Mouse (Mus musculus) ES-E14 (cell line): Measurements from ENCODE around the gene Fhod1. TPM values are rescaled to one million over a fixed set of nuclear protein-coding genes. Genes with fewer than 3 reads are reported as not detected.

Experiments used
- DNase-seq: peaks from one replicate; pipeline ENCODE4 v3.0.0-alpha.2; 2013; ENCODE audit warnings: low read depth, low spot score
- H3K27ac ChIP-seq: 2 replicates; pipeline ENCODE4 v1.5.1; 2012; ENCODE audit warnings: low read depth, mild to moderate bottlenecking, low read length, moderate library complexity, mixed read lengths; ENCODE audit not compliant: poor library complexity, insufficient read depth, severe bottlenecking
- H3K36me3 ChIP-seq: 2 replicates; pipeline ENCODE4 v1.6.1; 2012; ENCODE audit warnings: mild to moderate bottlenecking, low read length, moderate library complexity, mixed read lengths; ENCODE audit not compliant: control insufficient read depth, poor library complexity, insufficient read depth, severe bottlenecking
- H3K4me1 ChIP-seq, 2 experiments: fragments of 150-350 bp in 1 of 2; sonication (generic) in 1 of 2; 2 replicates each; pipeline ENCODE4 v1.6.1; 2012; ENCODE audit warnings: low read length in 2 of 2, mild to moderate bottlenecking in 1 of 2, mixed read lengths in 1 of 2; ENCODE audit not compliant: control insufficient read depth in 2 of 2, insufficient read depth in 2 of 2, poor library complexity in 1 of 2
- H3K4me3 ChIP-seq, 2 experiments: fragments of 150-350 bp in 1 of 2; sonication (generic) in 1 of 2; 2 replicates each; pipeline ENCODE4 v1.5.1; 2012; ENCODE audit warnings: low read length in 2 of 2, low read depth in 1 of 2, mild to moderate bottlenecking in 1 of 2, mixed read lengths in 1 of 2; ENCODE audit not compliant: insufficient read depth in 1 of 2, poor library complexity in 1 of 2, severe bottlenecking in 1 of 2
- H3K9ac ChIP-seq: 2 replicates; pipeline ENCODE4 v1.6.1; 2012; ENCODE audit warnings: low read depth, mild to moderate bottlenecking, low read length, mixed read lengths; ENCODE audit not compliant: poor library complexity, insufficient read depth, severe bottlenecking
- H3K9me3 ChIP-seq: fragments of 150-350 bp; sonication (generic); 2 replicates; pipeline ENCODE4 v1.6.1; 2012; ENCODE audit warnings: low read depth, mild to moderate bottlenecking, low read length; ENCODE audit not compliant: control insufficient read depth, insufficient read depth
- CHD2 ChIP-seq: IDR thresholded peaks from 2 replicates; pipeline ENCODE4 v1.6.1; 2014; ENCODE audit warnings: mild to moderate bottlenecking, low read depth, low read length, inconsistent platforms
- HCFC1 ChIP-seq: IDR thresholded peaks from 2 replicates; pipeline ENCODE4 v1.6.1; 2012; ENCODE audit warnings: low read length, inconsistent platforms, borderline replicate concordance; ENCODE audit not compliant: insufficient read depth
- MAFK ChIP-seq: IDR thresholded peaks from 2 replicates; pipeline ENCODE4 v1.6.1; 2014; ENCODE audit warnings: mild to moderate bottlenecking, low read depth, low read length, inconsistent platforms; ENCODE audit not compliant: insufficient read depth
- ZC3H11A ChIP-seq: IDR thresholded peaks from 2 replicates; pipeline ENCODE4 v1.6.1; 2012; ENCODE audit warnings: low read depth, mild to moderate bottlenecking, inconsistent platforms, low read length, borderline replicate concordance
- ZNF384 ChIP-seq: IDR thresholded peaks from 2 replicates; pipeline ENCODE4 v1.6.1; 2012; ENCODE audit warnings: low read depth, low read length, inconsistent platforms
- in situ Hi-C, 2 experiments: fragments of 600-800 bp; cut with MboI; formaldehyde crosslinking; loops; one replicate each; pipeline ENCODE4 v1.15.1; 2025; ENCODE audit warnings: low sequenced_read_pairs in 2 of 2, inconsistent platforms in 1 of 2; ENCODE audit not compliant: unreplicated experiment in 2 of 2
- total RNA-seq: library from RNA; depleted of rRNA; stranded (reverse); fragments of 300-350 nt; gene quantifications from 2 replicates; pipeline ENCODE4 v1.2.3, GENCODE M21; 2012

Gene Fhod1
- total RNA-seq, 1 experiment = 9.1 TPM

GRCm38 (mm10) chr8:105295895-105296573 is 51.7 kb downstream of the Fhod1 start, which contains the start of gene Exoc3l:
Gene Exoc3l (minus strand): TSS chr8:105296101.
- H3K4me1 ChIP-seq = peaks cover 2 to 28% of the 10 kb centered on the region in 2 experiments; a peak in 3 of 4 replicates
- TF ChIP-seq ZNF384 (no peak), CHD2 (no peak), HCFC1 (no peak), MAFK (no peak), ZC3H11A (no peak)
- peak within 1 kb of the TSS; percentile 50; the same call in 1 of the 2 replicates for H3K27ac ChIP-seq
- in situ Hi-C loops = no loop called here
- H3K9ac ChIP-seq = peak within 1 kb of the TSS; percentile 18; the same call in 1 of the 2 replicates
- H3K36me3 ChIP-seq = peaks cover 16% of the 10 kb centered on the region
- no peaks in the 10 kb centered on the region for H3K9me3 ChIP-seq
- DNase-seq = no peak
- H3K4me3 ChIP-seq = peak within 1 kb of the TSS; percentile 57 to 93

GRCm38 (mm10) chr8:105295256-105295655 is 52.5 kb downstream of the Fhod1 start:
- no peak for DNase-seq
- in situ Hi-C loops = no loop called here
- Histone ChIP-seq H3K27ac (no peak overlapping the region), H3K36me3 (peaks cover 10% of the 10 kb centered on the region), H3K9ac (peak overlapping the region; percentile 18; the same call in 1 of the 2 replicates), H3K4me3 (peak overlapping the region; percentile 36 to 57; a peak in 3 of 4 replicates), H3K9me3 (no peaks in the 10 kb centered on the region), H3K4me1 (peaks cover 2 to 32% of the 10 kb centered on the region in 2 experiments; a peak in 3 of 4 replicates)
- TF ChIP-seq CHD2 = no peak
- TF ChIP-seq MAFK = no peak
- no peak for TF ChIP-seq ZC3H11A
- no peak for TF ChIP-seq ZNF384
- no peak for TF ChIP-seq HCFC1

- DNase-seq = no peak
- Histone ChIP-seq H3K4me3 (peak overlapping the region in 1 of 2 experiments; percentile 57; a peak in 1 of 4 replicates), H3K4me1 (peaks cover 2 to 34% of the 10 kb centered on the region in 2 experiments; a peak in 3 of 4 replicates), H3K36me3 (peaks cover 5% of the 10 kb centered on the region), H3K27ac (no peak overlapping the region), H3K9me3 (no peaks in the 10 kb centered on the region), H3K9ac (no peak overlapping the region)
- in situ Hi-C loops = no loop called here
- TF ChIP-seq ZNF384 = no peak
- TF ChIP-seq MAFK = no peak
- no peak for TF ChIP-seq ZC3H11A
- TF ChIP-seq HCFC1 = no peak
- TF ChIP-seq CHD2 = no peak
Observed at GRCm38 (mm10) chr8:105294776-105295175, 53.0 kb downstream of the Fhod1 start.

- H3K4me1 ChIP-seq = peaks cover 2 to 37% of the 10 kb centered on the region in 2 experiments; a peak in 3 of 4 replicates
- TF ChIP-seq HCFC1 (no peak), CHD2 (no peak), ZNF384 (no peak)
- in situ Hi-C loops = no loop called here
Observed at GRCm38 (mm10) chr8:105293405-105293804, 54.3 kb downstream of the Fhod1 start.

More at GRCm38 (mm10) chr8:105293405-105293804, 54.3 kb downstream of the Fhod1 start:
- Histone ChIP-seq H3K27ac (no peak overlapping the region), H3K9ac (peak overlapping the region; percentile 21), H3K36me3 (no peaks in the 10 kb centered on the region; the same call in 1 of the 2 replicates), H3K4me3 (peak overlapping the region; percentile 52 to 53; a peak in 3 of 4 replicates), H3K9me3 (no peaks in the 10 kb centered on the region)
- DNase-seq = no peak
